Mouse (Mus musculus) lung, embryonic 14.5 days (tissue): ENCODE results near the gene Jmjd6. TPM values are rescaled to one million over a fixed set of nuclear protein-coding genes. Genes with fewer than 3 reads are reported as not detected.
A peak's percentile ranks its signal among the peaks of the same experiment; 100 is the strongest.

Experiments
- ATAC-seq: fragments of 200-750 bp; cut with Nextera tagmentation; 2 replicates; pipeline ENCODE4 v1.8.0; 2017; ENCODE audit warnings: mild to moderate bottlenecking, moderate TSS enrichment, moderate library complexity; ENCODE audit not compliant: insufficient read depth
- DNase-seq: peaks from one replicate; pipeline ENCODE4 v3.0.0-alpha.2; 2015
- H3K27ac ChIP-seq: fragments of 300-500 bp; sonication (generic); 2 replicates; pipeline ENCODE4 v1.5.1; 2014; ENCODE audit warnings: low read depth, mild to moderate bottlenecking, moderate library complexity
- H3K27me3 ChIP-seq: fragments of 300-500 bp; sonication (generic); 2 replicates; pipeline ENCODE4 v1.6.1; 2014; ENCODE audit warnings: low read length, control low read depth; ENCODE audit not compliant: insufficient read depth
- H3K36me3 ChIP-seq: fragments of 300-500 bp; sonication (generic); 2 replicates; pipeline ENCODE4 v1.6.1; 2014; ENCODE audit warnings: control low read depth; ENCODE audit not compliant: insufficient read depth
- H3K4me1 ChIP-seq: fragments of 300-500 bp; sonication (generic); 2 replicates; pipeline ENCODE4 v1.6.1; 2014; ENCODE audit warnings: antibody characterized with exemption, control low read depth; ENCODE audit not compliant: insufficient read depth
- H3K4me2 ChIP-seq: fragments of 300-500 bp; sonication (generic); 2 replicates; pipeline ENCODE4 v1.6.1; 2014; ENCODE audit warnings: mild to moderate bottlenecking
- H3K4me3 ChIP-seq: fragments of 300-500 bp; sonication (generic); 2 replicates; pipeline ENCODE4 v1.5.1; 2014; ENCODE audit warnings: low read depth, low read length
- H3K9ac ChIP-seq: fragments of 300-500 bp; sonication (generic); 2 replicates; pipeline ENCODE4 v1.6.1; 2014
- H3K9me3 ChIP-seq: fragments of 300-500 bp; sonication (generic); 2 replicates; pipeline ENCODE4 v1.6.1; 2016; ENCODE audit warnings: low read depth, low read length, control low read depth
- CTCF ChIP-seq: IDR thresholded peaks from 2 replicates; pipeline ENCODE4 v1.5.1; 2016; ENCODE audit warnings: antibody characterized with exemption, low read depth
- WGBS: fragments of 180-500 bp; shearing (Covaris S2); extraction: QIAGEN DNeasy Blood & Tissue Kit; methylation state at CpG from one replicate; pipeline ENCODE4 v1.1.7; 2014; 5-methylcytosine and 5-hydroxymethylcytosine counted together
- polyA plus RNA-seq: library from polyadenylated mRNA; unstranded; fragments of >200 nt; fragmentation: Nextera tagmentation; extraction: Ambion mirVana; gene quantifications from 2 replicates; pipeline ENCODE4 v1.2.1, GENCODE M21; 2014

The Jmjd6 gene
- polyA plus RNA-seq, 1 experiment from 2014 or later: 66.3 TPM

DNA sequence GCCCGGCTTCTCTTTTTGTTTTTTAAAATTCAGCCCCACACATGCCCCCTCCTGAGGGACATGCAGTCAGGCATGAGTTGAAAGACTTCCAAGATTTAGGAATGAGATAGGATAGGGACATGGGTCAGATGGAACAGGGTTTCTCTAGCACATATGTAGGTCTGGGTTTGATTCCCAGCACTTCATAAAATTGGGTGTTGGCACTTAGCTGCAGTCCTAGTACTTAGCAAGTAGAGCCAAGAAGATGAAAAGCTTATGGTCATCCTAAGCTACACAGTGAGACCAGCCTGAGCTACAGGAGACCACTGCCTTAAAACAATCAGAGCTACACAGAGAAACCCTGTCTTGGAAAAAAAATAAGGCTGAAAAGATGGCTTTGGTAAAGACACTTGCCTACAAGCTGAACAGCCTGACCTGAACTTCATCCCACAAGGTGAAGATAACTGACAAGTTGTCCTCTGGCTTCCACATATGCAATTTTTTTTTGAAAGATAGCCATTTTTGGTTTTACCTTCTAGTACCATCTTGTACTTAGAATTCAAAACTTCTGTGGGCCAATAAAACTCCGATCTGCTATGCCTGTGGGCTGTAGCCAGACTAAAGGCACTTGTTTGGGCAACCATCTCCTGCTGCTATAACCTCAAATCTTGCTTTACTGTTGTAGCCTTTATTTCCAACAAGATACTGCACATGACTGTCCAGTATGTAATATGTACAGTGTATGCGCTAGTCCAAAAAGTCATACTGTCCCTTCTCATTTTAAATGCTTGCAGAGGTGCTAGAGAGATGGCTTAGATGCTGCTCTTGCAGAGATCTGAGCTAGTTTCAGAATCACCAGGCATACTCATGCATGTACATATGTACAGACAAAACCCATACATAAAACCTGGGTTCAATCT lies 4.2 kb upstream of the Jmjd6 start:
- Histone ChIP-seq H3K9me3 (no peaks in the 10 kb centered on the region), H3K9ac (no peak overlapping the region), H3K4me2 (no peak overlapping the region), H3K27me3 (no peaks in the 10 kb centered on the region), H3K4me1 (no peaks in the 10 kb centered on the region), H3K36me3 (peaks cover 56% of the 10 kb centered on the region), H3K27ac (no peak overlapping the region), H3K4me3 (no peak overlapping the region)
- no peak for TF ChIP-seq CTCF
- DNase-seq (no peak), ATAC-seq (no peak)
- WGBS: 87% methylated on average over 3 of the region's 3 CpGs

DNA sequence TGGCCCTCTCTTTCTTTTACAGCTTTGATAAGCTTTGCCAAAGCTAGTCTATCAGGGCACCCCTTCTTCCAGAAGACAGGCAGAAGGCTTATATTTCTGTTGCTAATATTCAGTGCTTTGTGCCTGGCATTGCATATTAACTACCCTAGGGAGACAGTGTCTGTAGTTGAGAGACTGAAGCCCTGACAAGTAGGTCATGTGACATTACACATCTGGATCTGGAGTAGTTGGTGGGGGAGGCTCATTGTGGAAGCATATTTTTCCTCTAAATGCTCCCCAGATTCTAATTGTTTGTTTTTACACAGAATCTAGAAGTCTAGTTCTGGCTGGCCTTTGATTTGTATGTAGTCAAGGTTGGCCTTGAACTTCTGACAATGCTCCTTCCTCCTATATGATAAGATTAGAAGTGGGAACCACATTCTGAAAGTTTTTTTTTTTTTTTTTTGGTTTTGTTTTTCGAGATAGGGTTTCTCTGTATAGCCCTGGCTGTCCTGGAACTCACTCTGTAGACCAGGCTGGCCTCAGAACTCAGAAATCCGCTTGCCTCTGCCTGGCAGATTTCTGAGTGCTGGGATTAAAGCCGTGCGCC lies 3.4 kb upstream of the Jmjd6 start:
- 82% methylated on average over 4 of the region's 4 CpGs for WGBS

DNA sequence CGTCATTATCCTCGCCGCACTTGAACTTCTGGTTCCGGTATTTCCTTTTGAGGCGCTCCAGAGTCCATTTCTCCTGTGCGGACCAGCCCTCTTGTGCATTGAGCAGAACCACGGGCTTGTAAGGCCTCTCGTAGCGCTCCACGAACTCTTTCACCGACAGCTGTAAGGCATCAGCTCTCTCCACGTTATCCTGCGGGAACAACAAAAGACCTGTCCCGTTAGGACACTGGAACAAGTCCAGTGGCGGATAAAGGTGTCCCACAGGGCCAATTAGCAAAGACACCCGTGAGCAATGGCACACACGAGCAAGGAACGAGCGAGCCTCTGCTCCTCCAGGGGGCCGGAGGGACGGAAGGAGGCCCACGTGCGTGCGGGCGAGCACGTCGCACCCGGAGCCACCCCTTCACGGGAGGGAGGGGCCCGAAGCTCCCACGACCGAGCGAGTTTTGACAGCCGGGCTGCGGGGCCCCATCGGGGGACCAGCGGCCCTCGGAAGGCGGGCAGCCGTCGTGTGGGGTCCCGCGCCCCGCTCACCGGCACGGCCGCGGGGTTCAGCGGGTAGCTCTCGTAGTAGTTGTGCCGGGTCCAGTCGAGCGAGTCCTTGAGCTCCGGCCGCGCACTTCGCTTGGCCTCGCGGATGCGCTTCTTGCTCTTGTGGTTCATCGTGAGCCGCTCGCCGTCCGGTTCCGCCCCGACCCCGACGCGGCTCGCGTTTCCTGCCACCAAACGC lies 553 bp downstream of the Jmjd6 start:
- Histone ChIP-seq H3K9ac (peak overlapping the region; percentile 88), H3K36me3 (peaks cover 54% of the 10 kb centered on the region), H3K9me3 (no peaks in the 10 kb centered on the region), H3K4me2 (peak overlapping the region; percentile 84), H3K27me3 (no peaks in the 10 kb centered on the region), H3K27ac (peak overlapping the region; percentile 99), H3K4me1 (peaks cover 3% of the 10 kb centered on the region; the same call in 1 of the 2 replicates), H3K4me3 (peak overlapping the region; percentile 83)
- DNase-seq (peak; percentile 82), ATAC-seq (peak; percentile 61)
- peak; percentile 28; the same call in 1 of the 2 replicates for TF ChIP-seq CTCF
- WGBS: under 1% methylated on average over 73 of the region's 73 CpGs

More for the DNA sequence above, 3.4 kb upstream of the Jmjd6 start:
- H3K9ac ChIP-seq: no peak overlapping the region
- ATAC-seq (no peak), DNase-seq (no peak)
- no peaks in the 10 kb centered on the region for H3K27me3 ChIP-seq
- TF ChIP-seq CTCF: no peak
- H3K36me3 ChIP-seq: peaks cover 52% of the 10 kb centered on the region
- H3K4me3 ChIP-seq: no peak overlapping the region
- no peak overlapping the region for H3K27ac ChIP-seq
- H3K4me2 ChIP-seq: no peak overlapping the region
- no peaks in the 10 kb centered on the region for H3K9me3 ChIP-seq
- H3K4me1 ChIP-seq: no peaks in the 10 kb centered on the region

DNA sequence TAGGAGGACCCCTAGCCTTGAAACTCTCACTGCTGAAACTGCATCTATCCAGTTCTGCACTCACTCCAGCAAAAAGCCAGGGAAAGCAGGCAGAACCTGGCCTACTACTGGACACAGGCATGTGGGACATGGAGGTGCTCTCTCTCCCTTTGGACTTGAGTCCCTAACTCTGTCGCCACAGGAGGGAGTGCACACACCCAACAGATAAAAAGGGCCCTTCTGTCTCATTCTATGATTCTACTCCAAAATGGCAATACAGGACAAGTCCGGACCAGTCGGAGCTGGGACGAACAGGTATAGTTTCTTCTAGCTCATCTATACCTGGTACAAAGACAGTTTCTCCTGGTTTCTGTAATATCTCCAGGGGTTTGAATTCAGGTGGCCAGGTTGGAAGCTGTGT lies 2.5 kb downstream of the Jmjd6 start:
- no peak for DNase-seq
- WGBS: 82% methylated on average over 4 of the region's 4 CpGs
- Histone ChIP-seq H3K4me3 (peak overlapping the region; percentile 83; the same call in 1 of the 2 replicates), H3K4me1 (peaks cover 3% of the 10 kb centered on the region; the same call in 1 of the 2 replicates), H3K4me2 (peak overlapping the region; percentile 84), H3K9ac (peak overlapping the region; percentile 88; the same call in 1 of the 2 replicates), H3K27me3 (no peaks in the 10 kb centered on the region), H3K36me3 (peaks cover 60% of the 10 kb centered on the region), H3K27ac (no peak overlapping the region), H3K9me3 (no peaks in the 10 kb centered on the region)
- no peak for TF ChIP-seq CTCF
- no peak for ATAC-seq

GRCm38 (mm10) chr11:116839601-116840000 lies 3.6 kb downstream of the Jmjd6 start:
- no peak overlapping the region for H3K4me2 ChIP-seq
- peaks cover 71% of the 10 kb centered on the region for H3K36me3 ChIP-seq
- no peak overlapping the region for H3K9ac ChIP-seq
- no peaks in the 10 kb centered on the region for H3K9me3 ChIP-seq
- H3K4me1 ChIP-seq: peaks cover 3% of the 10 kb centered on the region; the same call in 1 of the 2 replicates
- H3K4me3 ChIP-seq: no peak overlapping the region
- no peaks in the 10 kb centered on the region for H3K27me3 ChIP-seq
- H3K27ac ChIP-seq: no peak overlapping the region
- no peak for TF ChIP-seq CTCF
- 74% methylated on average over 7 of the region's 7 CpGs for WGBS
- DNase-seq (no peak), ATAC-seq (no peak)

DNA sequence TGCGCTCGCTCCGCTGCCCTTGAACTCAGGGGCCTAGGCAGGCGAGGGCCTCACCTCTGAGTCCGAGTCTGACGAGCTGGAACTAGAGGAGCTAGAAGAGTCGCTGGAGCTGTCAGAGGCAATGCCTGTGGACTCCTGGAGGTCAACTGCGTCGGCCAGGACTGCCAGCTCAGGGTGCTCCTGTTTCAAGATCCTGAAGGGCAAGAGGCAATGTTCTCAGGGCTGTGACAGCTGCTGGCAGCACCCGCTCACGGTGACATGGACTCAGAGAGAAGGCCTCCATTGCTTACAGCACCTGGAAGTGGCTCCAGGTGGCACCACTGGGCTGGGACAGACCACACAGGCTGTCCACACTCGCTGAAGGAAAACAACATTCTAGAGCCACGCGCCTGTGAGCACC lies 4.3 kb downstream of the Jmjd6 start:
- Histone ChIP-seq H3K27me3 (no peaks in the 10 kb centered on the region), H3K4me3 (no peak overlapping the region), H3K36me3 (peaks cover 78% of the 10 kb centered on the region), H3K4me2 (no peak overlapping the region), H3K27ac (no peak overlapping the region), H3K4me1 (peaks cover 3% of the 10 kb centered on the region; the same call in 1 of the 2 replicates), H3K9ac (no peak overlapping the region), H3K9me3 (no peaks in the 10 kb centered on the region)
- no peak for ATAC-seq
- 85% methylated on average over 14 of the region's 14 CpGs for WGBS
- TF ChIP-seq CTCF: no peak
- no peak for DNase-seq

GRCm38 (mm10) chr11:116837441-116837840 lies 5.8 kb downstream of the Jmjd6 start:
- H3K9ac ChIP-seq: no peak overlapping the region
- no peak overlapping the region for H3K4me3 ChIP-seq
- peaks cover 92% of the 10 kb centered on the region for H3K36me3 ChIP-seq
- no peak overlapping the region for H3K4me2 ChIP-seq
- peaks cover 3% of the 10 kb centered on the region; the same call in 1 of the 2 replicates for H3K4me1 ChIP-seq
- WGBS: 93% methylated on average over 10 of the region's 10 CpGs
- no peak for ATAC-seq
- H3K9me3 ChIP-seq: no peaks in the 10 kb centered on the region
- no peak overlapping the region for H3K27ac ChIP-seq
- DNase-seq: no peak
- TF ChIP-seq CTCF: 0 out of 2 replicates have a peak, but pooled peaks have one; percentile 6
- H3K27me3 ChIP-seq: no peaks in the 10 kb centered on the region
